Mouse (Mus musculus): ENCODE measurements around the gene Fhit. TPM values are rescaled to one million over a fixed set of nuclear protein-coding genes. Genes with fewer than 3 reads are reported as not detected.
A peak's percentile ranks its signal among the peaks of the same experiment; 100 is the strongest.

Gene Fhit
- total RNA-seq, 2 experiments from 2014 or later: 5.1 to 6.5 TPM

DNA sequence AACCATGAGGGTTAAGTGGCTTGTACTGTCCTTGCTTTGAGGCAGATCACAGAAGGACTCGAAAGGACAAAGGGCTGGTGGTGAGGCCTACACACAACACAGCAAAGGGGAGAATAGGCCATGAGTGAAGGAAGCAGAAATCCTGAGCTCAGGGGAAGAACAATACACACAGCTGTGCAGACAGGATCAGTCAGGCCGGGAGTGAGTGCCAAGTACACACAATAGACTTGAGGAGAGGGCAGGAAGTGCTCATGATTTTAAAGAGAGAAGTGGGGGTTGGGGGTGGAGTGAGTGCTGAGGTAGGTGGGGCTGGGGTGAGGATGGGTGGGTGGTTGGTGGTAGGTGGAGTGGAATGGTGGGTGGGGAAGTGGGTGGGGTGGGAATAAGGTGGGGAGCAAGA is 635.0 kb downstream of the Fhit start:
- DNase-seq (ENCODE audit: low spot score in 2 of 2): no peak

- DNase-seq (ENCODE audit: low spot score in 2 of 2): no peak
Measured at GRCm38 (mm10) chr14:10525786-10526185, 636.0 kb downstream of the Fhit start.

GRCm38 (mm10) chr14:10514026-10514425 is 647.8 kb downstream of the Fhit start:
- DNase-seq (ENCODE audit: low spot score in 2 of 2): no peak

DNA sequence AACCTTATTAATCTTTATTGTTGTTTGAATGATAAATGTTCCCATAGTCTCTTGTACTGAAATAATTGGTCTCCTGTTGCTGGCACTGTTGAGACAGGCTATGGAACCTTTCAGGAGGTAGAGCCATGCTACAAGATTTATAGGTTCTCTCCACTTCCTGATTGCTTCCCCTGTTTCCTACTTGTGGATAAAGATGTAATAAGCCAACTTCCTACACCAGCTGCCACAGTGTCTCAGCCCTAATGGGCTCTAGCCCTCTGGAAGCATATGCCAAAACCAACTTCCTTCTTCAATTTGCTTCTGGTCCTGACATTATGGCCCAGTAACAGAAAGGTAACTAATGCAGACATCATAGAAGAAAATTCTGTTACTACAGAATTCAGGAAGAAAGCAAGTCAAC is 652.6 kb downstream of the Fhit start:
- no peak for DNase-seq (ENCODE audit: low spot score in 2 of 2)

DNA sequence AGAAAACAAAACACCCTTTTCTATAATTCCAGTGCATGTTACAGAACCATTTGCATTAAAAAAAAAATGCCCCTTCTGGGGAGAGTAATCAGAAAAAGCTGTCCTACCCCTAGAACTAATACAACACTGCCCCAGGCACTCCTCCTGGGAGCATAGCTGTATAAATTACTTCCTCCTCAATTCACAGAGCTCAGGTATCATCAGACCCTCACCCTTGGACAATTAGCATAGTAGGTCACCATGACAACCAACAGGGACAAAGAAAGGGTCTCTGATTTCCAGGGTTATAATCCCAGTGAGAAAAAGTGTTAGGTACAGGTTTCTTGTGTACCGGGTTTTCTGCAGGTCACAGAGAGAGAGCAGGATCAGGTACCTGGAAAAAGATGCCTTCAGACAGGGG is 654.3 kb downstream of the Fhit start:
- DNase-seq (ENCODE audit: low spot score in 2 of 2): no peak

- DNase-seq (ENCODE audit: low spot score in 2 of 2): no peak
Measured at GRCm38 (mm10) chr14:10485798-10486197, 676.0 kb downstream of the Fhit start.

GRCm38 (mm10) chr14:10482851-10483613 is 678.8 kb downstream of the Fhit start:
- no peak for DNase-seq (ENCODE audit: low spot score in 2 of 2)

- no peak for DNase-seq (ENCODE audit: low spot score in 2 of 2)
Measured at GRCm38 (mm10) chr14:10481370-10481769, 680.5 kb downstream of the Fhit start.

DNA sequence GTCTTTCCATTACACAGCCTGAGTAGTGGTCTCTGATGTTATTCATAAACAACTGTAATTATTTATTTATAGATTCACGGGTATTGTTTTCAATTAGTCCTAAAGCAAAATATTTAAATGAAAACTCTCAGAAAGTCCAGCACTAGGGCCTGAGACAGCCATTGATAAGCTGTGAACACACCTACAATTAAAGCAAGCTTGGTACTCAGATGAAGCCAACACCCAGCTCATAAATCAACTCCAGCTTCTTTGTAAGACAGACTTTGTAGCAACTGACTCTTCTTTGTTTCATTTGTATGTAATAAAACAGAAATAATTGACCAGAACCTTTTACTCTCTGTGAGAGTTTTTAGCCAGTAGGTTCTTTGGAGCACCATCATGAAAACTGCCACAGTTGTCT is 681.2 kb downstream of the Fhit start:
- DNase-seq (ENCODE audit: low spot score in 2 of 2): no peak

DNA sequence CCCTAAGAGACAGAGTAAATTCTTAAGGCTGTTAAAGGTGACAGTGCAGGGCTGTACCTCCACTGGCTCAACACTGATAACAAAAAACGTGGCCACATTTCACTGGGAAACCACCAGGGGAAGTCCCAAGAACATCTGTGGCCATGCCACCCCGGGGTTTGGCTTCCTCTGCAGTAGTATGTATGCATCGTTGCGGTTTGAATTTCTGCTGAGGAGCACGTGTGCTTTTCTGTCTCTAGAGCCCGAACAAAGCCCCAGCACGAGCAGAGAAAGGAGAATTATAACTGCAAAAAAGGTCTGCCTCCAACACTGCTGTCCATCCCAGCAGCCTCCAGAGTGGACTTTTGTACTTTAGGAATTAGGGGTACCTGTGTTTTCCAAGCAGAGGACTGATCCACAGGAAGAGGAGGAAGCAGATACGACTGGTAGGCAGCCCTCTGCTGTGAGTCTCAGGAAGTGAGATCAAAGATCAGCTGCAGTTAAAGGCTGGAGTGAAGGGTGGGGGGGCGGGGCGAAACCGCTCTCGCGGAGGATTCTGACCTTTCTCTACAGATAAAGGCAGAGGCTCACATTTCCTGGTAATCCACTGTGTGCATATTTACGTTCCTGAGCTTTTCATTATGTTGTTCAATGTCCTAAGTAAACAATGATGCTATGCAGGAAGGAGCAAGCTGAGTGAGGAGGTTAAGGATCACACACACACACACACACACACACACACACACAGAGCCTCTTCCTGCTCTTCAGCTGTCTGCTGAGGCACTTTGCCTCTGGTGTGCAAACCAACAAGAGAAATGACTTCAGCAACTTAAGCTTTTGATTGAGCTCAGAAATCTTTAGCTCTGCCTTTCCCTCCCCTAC is 708.6 kb downstream of the Fhit start:
- peak in 1 of 2 experiments; percentile 9 for DNase-seq (ENCODE audit: low spot score in 2 of 2)

DNA sequence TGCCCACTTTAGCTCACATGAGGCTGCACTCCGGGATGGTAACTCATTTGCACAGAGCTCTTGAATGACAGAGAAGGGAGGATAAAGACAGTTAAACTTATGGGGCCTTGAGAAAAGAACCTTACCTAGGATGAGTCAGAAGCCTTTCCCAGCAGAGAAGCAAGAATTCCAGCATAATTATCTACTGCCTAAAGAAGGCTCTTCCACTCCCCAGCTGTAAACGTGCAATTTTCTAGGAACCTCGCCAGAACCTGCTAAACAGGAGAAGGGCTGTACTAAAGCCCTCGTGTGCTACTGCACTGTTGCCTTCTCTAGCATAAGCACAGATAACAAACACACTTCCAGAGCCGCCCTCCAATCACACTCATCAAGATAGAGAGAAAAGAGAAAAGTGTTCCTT is 709.6 kb downstream of the Fhit start:
- no peak for DNase-seq (ENCODE audit: low spot score in 2 of 2)

DNA sequence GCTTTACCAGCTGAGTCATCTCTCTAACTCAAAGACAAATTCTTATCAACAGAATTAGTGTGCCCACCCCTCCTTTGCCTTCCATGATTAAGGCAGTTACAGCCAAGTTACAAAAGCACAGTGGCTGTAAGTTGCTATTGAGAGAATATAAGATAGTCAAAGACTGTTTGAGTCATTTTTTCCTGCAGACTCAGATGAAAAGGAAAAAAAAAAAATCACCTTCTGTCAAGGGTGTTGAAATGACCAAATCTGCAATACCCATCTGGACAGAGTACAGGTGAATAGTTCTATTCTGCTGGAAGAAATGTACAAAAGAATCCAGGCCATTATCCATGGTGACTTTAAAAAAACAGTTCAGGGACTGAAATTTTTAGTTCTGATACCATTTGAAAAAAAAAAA is 716.5 kb downstream of the Fhit start:
- no peak for DNase-seq (ENCODE audit: low spot score in 2 of 2)

GRCm38 (mm10) chr14:10439007-10439749 is 722.7 kb downstream of the Fhit start:
- DNase-seq (ENCODE audit: low spot score in 2 of 2): no peak

DNA sequence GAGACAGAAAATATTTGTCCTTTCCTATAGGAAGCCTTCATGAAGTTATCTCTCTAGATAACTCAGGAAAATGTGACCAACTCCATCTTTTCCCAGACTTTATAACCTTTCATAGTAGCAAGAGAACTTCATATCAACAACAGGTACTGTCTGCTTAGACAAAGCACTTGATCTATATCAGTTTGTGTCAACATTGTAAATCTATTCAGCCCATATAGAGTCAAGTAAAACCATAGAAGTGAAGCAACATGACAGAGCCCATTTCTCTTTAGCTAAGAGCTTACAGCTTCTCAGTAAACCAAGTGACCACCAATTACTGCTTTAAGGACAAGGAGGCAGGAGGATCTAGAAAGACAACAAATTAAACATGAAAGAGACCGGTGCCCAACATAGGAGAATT is 725.6 kb downstream of the Fhit start:
- DNase-seq (ENCODE audit: low spot score in 2 of 2): no peak

DNA sequence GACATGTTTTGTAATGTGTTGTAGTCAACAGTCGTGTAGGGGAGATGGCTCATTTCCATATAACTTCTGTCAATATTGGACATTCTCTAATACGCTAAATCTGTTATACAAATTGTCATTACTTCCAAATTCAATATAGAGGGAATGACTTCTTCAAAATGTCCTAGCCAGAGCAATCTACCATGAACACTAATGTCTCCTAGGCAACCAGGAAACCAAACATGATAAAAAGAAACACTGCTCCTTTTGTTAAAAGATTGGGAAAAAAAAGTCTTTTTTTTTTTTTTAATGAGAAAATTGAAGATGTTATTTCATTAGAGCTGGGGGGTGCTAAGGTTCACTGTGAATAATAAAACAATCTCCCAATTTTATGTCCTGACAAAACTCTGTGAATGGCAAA is 729.3 kb downstream of the Fhit start:
- DNase-seq (ENCODE audit: low spot score in 2 of 2): no peak

DNA sequence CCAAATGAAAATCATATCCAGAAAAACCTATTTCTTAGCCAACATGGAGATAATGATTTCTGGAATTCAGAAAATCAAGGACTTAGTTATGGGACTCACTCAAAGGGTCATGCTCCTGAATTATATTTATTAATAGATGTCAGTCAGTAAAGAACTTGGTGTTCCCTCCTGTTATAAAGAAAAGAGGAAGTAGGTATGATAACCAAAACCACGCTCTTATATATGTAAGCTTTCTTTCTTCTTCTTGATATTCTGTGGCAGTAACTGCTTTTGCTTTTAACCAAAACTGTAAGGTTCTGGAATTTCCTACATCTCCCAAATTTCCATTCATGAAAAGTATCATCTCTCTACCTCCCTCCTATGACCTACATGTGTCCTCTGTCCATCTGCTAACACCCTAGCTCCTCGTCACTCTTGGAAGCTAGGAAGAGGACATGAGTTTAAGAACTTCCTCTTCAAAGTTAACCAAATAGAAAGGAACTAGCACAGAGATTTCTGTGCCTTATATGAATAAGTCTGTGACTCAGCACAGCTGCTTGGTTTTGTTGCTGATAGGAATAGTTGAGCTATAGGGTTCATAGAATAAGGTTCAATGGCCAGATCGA is 731.3 kb downstream of the Fhit start:
- no peak for DNase-seq (ENCODE audit: low spot score in 2 of 2)

GRCm38 (mm10) chr14:10423499-10423898 is 738.3 kb downstream of the Fhit start:
- DNase-seq (ENCODE audit: low spot score in 2 of 2): no peak

DNA sequence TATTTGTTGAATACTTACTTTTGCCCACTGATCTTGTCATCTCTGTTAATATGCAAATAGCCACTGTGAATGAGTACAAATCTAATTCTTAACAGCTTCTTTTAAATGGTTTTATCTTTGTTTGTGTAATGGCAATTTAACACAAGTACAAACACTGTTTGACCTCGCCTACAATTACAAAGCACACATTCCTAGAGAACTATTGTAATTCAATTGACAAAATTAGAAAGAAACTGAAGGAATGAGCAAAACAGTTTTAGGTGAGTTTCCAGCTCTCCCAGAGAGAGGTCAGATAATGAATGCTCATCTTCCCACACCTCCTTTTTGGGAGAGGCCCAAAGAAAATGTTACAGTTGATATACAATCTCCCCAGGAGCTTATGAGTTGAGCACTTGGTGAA is 739.6 kb downstream of the Fhit start:
- no peak for DNase-seq (ENCODE audit: low spot score in 2 of 2)

GRCm38 (mm10) chr14:10415068-10415467 is 746.8 kb downstream of the Fhit start:
- DNase-seq (ENCODE audit: low spot score in 2 of 2): no peak

DNA sequence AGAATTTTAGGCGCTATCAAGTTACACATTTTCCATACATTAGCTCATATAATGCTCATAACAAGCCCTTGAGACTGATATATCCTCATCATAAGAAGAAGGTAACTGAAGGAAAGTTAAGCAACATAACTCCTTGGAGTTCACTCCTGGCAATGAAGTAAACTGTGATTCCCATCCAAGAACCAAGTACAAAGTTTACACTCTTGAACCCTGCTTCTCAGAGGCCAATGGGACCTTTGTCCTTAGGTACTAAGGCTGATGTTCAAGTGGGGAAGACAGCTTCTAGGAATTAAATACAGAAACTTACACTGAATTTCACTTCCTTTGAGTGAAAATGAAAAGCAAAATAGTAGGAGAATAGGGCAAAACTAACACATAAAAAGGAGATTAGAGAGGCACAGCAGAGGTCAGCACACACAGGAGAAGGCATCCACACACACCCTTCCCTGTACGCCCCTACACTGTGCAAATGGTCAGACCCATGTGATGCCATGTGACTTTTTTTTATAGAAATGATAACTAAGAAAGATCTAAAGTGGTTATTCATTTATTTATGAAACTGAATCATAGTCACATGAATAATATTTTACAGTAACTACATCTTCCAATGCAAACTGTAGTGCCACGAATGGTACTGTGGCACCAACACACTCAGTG is 752.4 kb downstream of the Fhit start:
- no peak for DNase-seq (ENCODE audit: low spot score in 2 of 2)

GRCm38 (mm10) chr14:10405346-10405745 is 756.5 kb downstream of the Fhit start:
- DNase-seq (ENCODE audit: low spot score in 2 of 2): no peak

All from layer of hippocampus, postnatal 14 days (tissue).